In genomic region chr9:109875695-109876601, GRCm38 (mm10) we compare ENCODE assay signal across 8 mouse cellular contexts. TPM values are rescaled to one million over a fixed set of nuclear protein-coding genes. Genes with fewer than 3 reads are reported as not detected.
DNase-seq lines count a peak whose midpoint lies in the region; ATAC-seq and TF ChIP-seq lines count a peak whose summit lies in the region.

No protein-coding gene starts in this region.

- peak overlapping the region; percentile 81 for H3K4me3 ChIP-seq in kidney, embryonic 16.5 days (ENCODE audit: low read length)
- H3K4me3 ChIP-seq in liver, embryonic 16.5 days (ENCODE audit: low read depth, low read length) = peak overlapping the region; percentile 100
- peak overlapping the region; percentile 97 for H3K4me3 ChIP-seq in neural tube, embryonic 11.5 days (ENCODE audit: low read depth, low read length)

- CTCF ChIA-PET in Patski (lab: Charles Lee) = interaction anchor here (1.2 to 2.0 kb wide), 2 partner anchors 15 to 16 kb away, joined by 3 to 10 read pairs; no protein-coding TSS in a partner anchor

- H3K9me3 ChIP-seq in kidney, embryonic 16.5 days (ENCODE audit: low read length) = no peaks in the 10 kb centered on the region
- no peaks in the 10 kb centered on the region for H3K9me3 ChIP-seq in liver, embryonic 16.5 days (replicated peaks; ENCODE audit: control insufficient read depth, low read length)
- H3K9me3 ChIP-seq in neural tube, embryonic 11.5 days (ENCODE audit: control insufficient read depth, low read length) = no peaks in the 10 kb centered on the region

- ATAC-seq in Patski = peak; percentile 72
- peak; percentile 71 for ATAC-seq in kidney, embryonic 16.5 days (ENCODE audit: low FRiP score, low TSS enrichment)
- ATAC-seq in liver, embryonic 16.5 days (ENCODE audit: low read depth) = peak; percentile 78
- ATAC-seq in neural tube, embryonic 11.5 days (ENCODE audit: insufficient read depth, low FRiP score, low TSS enrichment) = peak; percentile 58

- H3K27me3 ChIP-seq in Patski = no peaks in the 10 kb centered on the region
- no peaks in the 10 kb centered on the region for H3K27me3 ChIP-seq in kidney, embryonic 16.5 days (ENCODE audit: insufficient read depth, low read length)
- H3K27me3 ChIP-seq in liver, embryonic 16.5 days (ENCODE audit: control insufficient read depth, insufficient read depth, low read depth, low read length) = no peaks in the 10 kb centered on the region
- no peaks in the 10 kb centered on the region for H3K27me3 ChIP-seq in neural tube, embryonic 11.5 days (ENCODE audit: control insufficient read depth, insufficient read depth, low read length)

- POLR2A ChIA-PET in Patski (lab: Charles Lee) = no interaction called here

- H3K9ac ChIP-seq in kidney, embryonic 16.5 days (replicated peaks; ENCODE audit: low read length) = peak overlapping the region; percentile 93
- H3K9ac ChIP-seq in liver, embryonic 16.5 days (ENCODE audit: low read depth, low read length) = peak overlapping the region; percentile 99
- peak overlapping the region; percentile 97 for H3K9ac ChIP-seq in neural tube, embryonic 11.5 days (ENCODE audit: low read length)

- H3K36me3 ChIP-seq in kidney, embryonic 16.5 days (ENCODE audit: insufficient read depth, low read length) = peaks cover 32% of the 10 kb centered on the region
- H3K36me3 ChIP-seq in liver, embryonic 16.5 days (ENCODE audit: control insufficient read depth, insufficient read depth) = peaks cover 35% of the 10 kb centered on the region
- peaks cover 16% of the 10 kb centered on the region for H3K36me3 ChIP-seq in neural tube, embryonic 11.5 days (ENCODE audit: control insufficient read depth, insufficient read depth, low read length)

- H3K27ac ChIP-seq in kidney, embryonic 16.5 days (ENCODE audit: low read length) = peak overlapping the region; percentile 94
- H3K27ac ChIP-seq in liver, embryonic 16.5 days (ENCODE audit: low read length) = peak overlapping the region; percentile 85
- H3K27ac ChIP-seq in neural tube, embryonic 11.5 days (ENCODE audit: low read depth, low read length) = peak overlapping the region; percentile 78

- in situ Hi-C loops in Patski (cut with MboI; ENCODE audit: low pct_unique_long_range_greater_than_20kb) = no loop called here

- WGBS in kidney, embryonic 16.5 days = under 1% methylated on average over 76 of the region's 76 CpGs
- WGBS in liver, embryonic 16.5 days (ENCODE audit: insufficient replicate concordance) = under 1% methylated on average over 76 of the region's 76 CpGs
- under 1% methylated on average over 76 of the region's 76 CpGs for WGBS in neural tube, embryonic 11.5 days

- peaks cover 17% of the 10 kb centered on the region for H3K4me1 ChIP-seq in kidney, embryonic 16.5 days (ENCODE audit: insufficient read depth, low read length)
- peaks cover 25% of the 10 kb centered on the region for H3K4me1 ChIP-seq in liver, embryonic 16.5 days (ENCODE audit: control insufficient read depth, low read depth, low read length)
- H3K4me1 ChIP-seq in neural tube, embryonic 11.5 days (ENCODE audit: control insufficient read depth, insufficient read depth, low read length) = peaks cover 7% of the 10 kb centered on the region; the same call in 1 of the 2 replicates

- TF ChIP-seq CTCF in Patski (IDR thresholded peaks at IDR 0.05) = no peak

- DNase-seq in CD4-positive helper T cell, adult 2 months (ENCODE audit: low read depth, low spot score) = peak; percentile 53
- no peak for DNase-seq in Patski (ENCODE audit: low read depth, low spot score)
- DNase-seq in embryo, embryonic 11 days = peak; percentile 59
- DNase-seq in gastrocnemius, postnatal 25 days = peak; percentile 79
- DNase-seq in neural tube, embryonic 11.5 days (ENCODE audit: low spot score) = peak; percentile 61
- DNase-seq in thymus, postnatal 4 days = peak; percentile 78

- peak overlapping the region; percentile 81 for H3K4me2 ChIP-seq in kidney, embryonic 16.5 days (replicated peaks; ENCODE audit: low read depth, low read length)
- peak overlapping the region; percentile 97 for H3K4me2 ChIP-seq in liver, embryonic 16.5 days (ENCODE audit: low read depth, low read length)
- H3K4me2 ChIP-seq in neural tube, embryonic 11.5 days (ENCODE audit: low read depth) = peak overlapping the region; percentile 56

RNA-seq across cellular contexts. Expression of gene Cdc25a, which starts 0.6 kb away (rescaled TPM):
- polyA plus RNA-seq in Patski (2021) = 16.3 TPM
- total RNA-seq in gastrocnemius, postnatal 25 days (2021) = 1 to 10 TPM; 3.6 to 3.7 TPM
- polyA plus RNA-seq in kidney, embryonic 16.5 days (2015; fragmentation: Nextera tagmentation; extraction: Ambion mirVana) = 24.3 and 28.0 TPM in 2 replicates
- polyA plus RNA-seq in liver, embryonic 16.5 days (2015; fragmentation: Nextera tagmentation; extraction: Ambion mirVana) = 9.9 and 10.7 TPM in 2 replicates
- 35.4 and 37.9 TPM in 2 replicates for polyA plus RNA-seq in neural tube, embryonic 11.5 days (2014; fragmentation: Nextera tagmentation; extraction: Ambion mirVana)

RNA-seq across cellular contexts. Expression of gene Camp, which starts 26.5 kb away (rescaled TPM):
- polyA plus RNA-seq in Patski (2021) = not detected
- total RNA-seq in gastrocnemius, postnatal 25 days (2021) = not detected
- polyA plus RNA-seq in kidney, embryonic 16.5 days (2015; fragmentation: Nextera tagmentation; extraction: Ambion mirVana) = 1.4 and 2.2 TPM in 2 replicates
- polyA plus RNA-seq in liver, embryonic 16.5 days (2015; fragmentation: Nextera tagmentation; extraction: Ambion mirVana) = 303 and 340 TPM in 2 replicates
- 0.68 and 1.1 TPM in 2 replicates for polyA plus RNA-seq in neural tube, embryonic 11.5 days (2014; fragmentation: Nextera tagmentation; extraction: Ambion mirVana)

RNA-seq across cellular contexts. Expression of gene Nme6, which starts 43.4 kb away (rescaled TPM):
- polyA plus RNA-seq in Patski (2021) = 25.0 TPM
- total RNA-seq in gastrocnemius, postnatal 25 days (2021) = 10 to 100 TPM; 22.1 to 26.8 TPM
- 77.8 and 79.1 TPM in 2 replicates for polyA plus RNA-seq in kidney, embryonic 16.5 days (2015; fragmentation: Nextera tagmentation; extraction: Ambion mirVana)
- 51.0 and 54.7 TPM in 2 replicates for polyA plus RNA-seq in liver, embryonic 16.5 days (2015; fragmentation: Nextera tagmentation; extraction: Ambion mirVana)
- polyA plus RNA-seq in neural tube, embryonic 11.5 days (2014; fragmentation: Nextera tagmentation; extraction: Ambion mirVana) = 83.9 and 87.2 TPM in 2 replicates

RNA-seq across cellular contexts. Expression of gene Map4, which starts 55.3 kb away (rescaled TPM):
- polyA plus RNA-seq in Patski (2021) = 143 TPM
- 100 to 1,000 TPM; 426 to 444 TPM for total RNA-seq in gastrocnemius, postnatal 25 days (2021)
- polyA plus RNA-seq in kidney, embryonic 16.5 days (2015; fragmentation: Nextera tagmentation; extraction: Ambion mirVana) = 53.9 and 64.7 TPM in 2 replicates
- polyA plus RNA-seq in liver, embryonic 16.5 days (2015; fragmentation: Nextera tagmentation; extraction: Ambion mirVana) = 13.0 TPM in 2 replicates
- polyA plus RNA-seq in neural tube, embryonic 11.5 days (2014; fragmentation: Nextera tagmentation; extraction: Ambion mirVana) = 116 and 129 TPM in 2 replicates

Comparison
In these comparisons a context has a peak if more than half of its experiments do, and no peak if none do; other contexts are left out.
1. RNA of gene Camp, which starts 26.5 kb away (polyA plus RNA-seq): 303 to 340 TPM in liver, embryonic 16.5 days; 1.4 to 2.2 TPM in kidney, embryonic 16.5 days, 0.68 to 1.1 TPM in neural tube, embryonic 11.5 days and not detected in Patski (single experiment); every median in the first group is over 10 times any median in the second.
2. Peak in every context shown above with its lines, with median percentiles within 50 percentile points of each other: ATAC-seq, H3K27ac ChIP-seq, H3K4me2 ChIP-seq, H3K4me3 ChIP-seq and H3K9ac ChIP-seq.